Mouse (Mus musculus) ES-Bruce4 (cell line): ENCODE measurements around the gene Ifitm2. TPM values are rescaled to one million over a fixed set of nuclear protein-coding genes. Genes with fewer than 3 reads are reported as not detected.
"Not testable (repeated sequence)": the region's sequence is repeated elsewhere in the genome, so short reads cannot be mapped to it uniquely, and the experiment has no call there.

ENCODE experiments used
- H3K27ac ChIP-seq: 2 replicates; pipeline ENCODE4 v1.5.1; 2012; ENCODE audit warnings: low read length, inconsistent platforms; ENCODE audit not compliant: insufficient read depth
- H3K27me3 ChIP-seq: 2 replicates; pipeline ENCODE4 v1.6.1; 2012; ENCODE audit warnings: mild to moderate bottlenecking, low read length, inconsistent platforms; ENCODE audit not compliant: control insufficient read depth, poor library complexity, insufficient read depth, severe bottlenecking
- H3K36me3 ChIP-seq: 2 replicates; pipeline ENCODE4 v1.6.1; 2012; ENCODE audit warnings: inconsistent platforms, mild to moderate bottlenecking, low read length, moderate library complexity; ENCODE audit not compliant: control insufficient read depth, poor library complexity, insufficient read depth, severe bottlenecking
- H3K4me1 ChIP-seq: one replicate; pipeline ENCODE4 v1.8.1; 2011; ENCODE audit warnings: low read length; ENCODE audit not compliant: control insufficient read depth, insufficient read depth
- H3K4me3 ChIP-seq: 2 replicates; pipeline ENCODE4 v1.5.1; 2011; ENCODE audit warnings: low read depth, mild to moderate bottlenecking, low read length
- H3K9ac ChIP-seq: 2 replicates; pipeline ENCODE4 v1.6.1; 2012; ENCODE audit warnings: low read depth, mild to moderate bottlenecking, inconsistent platforms; ENCODE audit not compliant: poor library complexity, severe bottlenecking
- H3K9me3 ChIP-seq: replicated peaks from 2 replicates; pipeline ENCODE4 v1.6.1; 2012; ENCODE audit warnings: mild to moderate bottlenecking, low read length, inconsistent platforms; ENCODE audit not compliant: control insufficient read depth, poor library complexity, insufficient read depth, severe bottlenecking
- CTCF ChIP-seq: IDR thresholded peaks from one replicate; pipeline ENCODE4 v1.8.1; 2011; ENCODE audit warnings: low read depth, low read length
- EP300 ChIP-seq: IDR thresholded peaks from 2 replicates; pipeline ENCODE4 v1.6.1; 2011; ENCODE audit warnings: low read depth, low read length; ENCODE audit not compliant: insufficient read depth
- POLR2A ChIP-seq: IDR thresholded peaks from one replicate; pipeline ENCODE4 v1.8.1; 2011; ENCODE audit warnings: low read length; ENCODE audit not compliant: insufficient read depth
- polyA plus RNA-seq: library from polyadenylated mRNA; stranded (reverse); fragments of >200 nt; gene quantifications from 2 replicates; pipeline ENCODE4 v1.2.4, GENCODE M21; 2011; ENCODE audit warnings: low read depth; ENCODE audit not compliant: missing spikeins, insufficient read depth, insufficient read length

The Ifitm2 gene
- polyA plus RNA-seq, 1 experiment: 720 TPM

- H3K9ac ChIP-seq: no peak overlapping the region
- peak overlapping the region; percentile 12; the same call in 1 of the 2 replicates for H3K27ac ChIP-seq
- H3K9me3 ChIP-seq: no peaks in the 10 kb centered on the region
- no peak overlapping the region for H3K4me3 ChIP-seq
- H3K4me1 ChIP-seq: no peaks in the 10 kb centered on the region
- no peaks in the 10 kb centered on the region for H3K27me3 ChIP-seq
- H3K36me3 ChIP-seq: no peaks in the 10 kb centered on the region
- TF ChIP-seq EP300 (no peak), POLR2A (no peak), CTCF (no peak)
Measured at GRCm38 (mm10) chr7:140982971-140983370, 27.2 kb upstream of the Ifitm2 start.

GRCm38 (mm10) chr7:140981704-140982103 lies 25.9 kb upstream of the Ifitm2 start:
- Histone ChIP-seq H3K27ac (no peak overlapping the region), H3K27me3 (no peaks in the 10 kb centered on the region), H3K4me3 (no peak overlapping the region), H3K36me3 (no peaks in the 10 kb centered on the region), H3K4me1 (no peaks in the 10 kb centered on the region), H3K9ac (no peak overlapping the region), H3K9me3 (no peaks in the 10 kb centered on the region)
- TF ChIP-seq EP300: no peak
- TF ChIP-seq CTCF: no peak
- TF ChIP-seq POLR2A: no peak

GRCm38 (mm10) chr7:140976720-140977119 lies 20.9 kb upstream of the Ifitm2 start:
- H3K4me3 ChIP-seq, H3K4me1 ChIP-seq, H3K9ac ChIP-seq, H3K27me3 ChIP-seq, H3K36me3 ChIP-seq, H3K9me3 ChIP-seq: not testable (repeated sequence)
- peak overlapping the region; percentile 82 for H3K27ac ChIP-seq

GRCm38 (mm10) chr7:140975465-140975864 lies 19.7 kb upstream of the Ifitm2 start:
- 0 out of 2 replicates have a peak overlapping the region, but pooled peaks have one; percentile 3 for H3K9ac ChIP-seq
- peaks cover 5% of the 10 kb centered on the region for H3K4me1 ChIP-seq
- H3K36me3 ChIP-seq: no peaks in the 10 kb centered on the region; the same call in 1 of the 2 replicates
- TF ChIP-seq EP300: 0 out of 2 replicates have a peak, but pooled peaks have one; percentile 32
- no peak for TF ChIP-seq CTCF
- no peaks in the 10 kb centered on the region for H3K27me3 ChIP-seq
- no peaks in the 10 kb centered on the region for H3K9me3 ChIP-seq
- peak overlapping the region; percentile 94; the same call in 1 of the 2 replicates for H3K27ac ChIP-seq
- H3K4me3 ChIP-seq: no peak overlapping the region

- peaks cover 5% of the 10 kb centered on the region for H3K4me1 ChIP-seq
- TF ChIP-seq POLR2A: no peak
- no peak for TF ChIP-seq CTCF
- TF ChIP-seq EP300: no peak
- H3K9ac ChIP-seq: 0 out of 2 replicates have a peak overlapping the region, but pooled peaks have one; percentile 3
- no peak overlapping the region for H3K4me3 ChIP-seq
- H3K36me3 ChIP-seq: peaks cover under 1% of the 10 kb centered on the region; the same call in 1 of the 2 replicates
- H3K27ac ChIP-seq: peak overlapping the region; percentile 94
- H3K27me3 ChIP-seq: no peaks in the 10 kb centered on the region
- no peaks in the 10 kb centered on the region for H3K9me3 ChIP-seq
Measured at GRCm38 (mm10) chr7:140974940-140975339, 19.2 kb upstream of the Ifitm2 start.

GRCm38 (mm10) chr7:140973396-140974165 lies 17.8 kb upstream of the Ifitm2 start:
- no peak overlapping the region for H3K9ac ChIP-seq
- TF ChIP-seq CTCF (no peak), EP300 (no peak), POLR2A (no peak)
- no peak overlapping the region for H3K4me3 ChIP-seq
- peaks cover 5% of the 10 kb centered on the region for H3K4me1 ChIP-seq
- peaks cover 2% of the 10 kb centered on the region; the same call in 1 of the 2 replicates for H3K36me3 ChIP-seq
- no peaks in the 10 kb centered on the region for H3K9me3 ChIP-seq
- no peaks in the 10 kb centered on the region for H3K27me3 ChIP-seq
- peak overlapping the region; percentile 52 for H3K27ac ChIP-seq
